Mouse (Mus musculus) telencephalon, adult 2 months (tissue): Measurements from ENCODE around the gene Abhd16b.
A peak's percentile ranks its signal among the peaks of the same experiment; 100 is the strongest.
"Not testable (repeated sequence)": the region's sequence is repeated elsewhere in the genome, so short reads cannot be mapped to it uniquely, and the experiment has no call there.

Experiments
- DNase-seq: peaks from one replicate; pipeline ENCODE4 v3.0.0-alpha.2; 2011; ENCODE audit warnings: low read depth, low spot score

Gene Abhd16b

GRCm38 (mm10) chr2:181487338-181488277 is 5.4 kb upstream of the Abhd16b start:
- DNase-seq, result no peak

DNA sequence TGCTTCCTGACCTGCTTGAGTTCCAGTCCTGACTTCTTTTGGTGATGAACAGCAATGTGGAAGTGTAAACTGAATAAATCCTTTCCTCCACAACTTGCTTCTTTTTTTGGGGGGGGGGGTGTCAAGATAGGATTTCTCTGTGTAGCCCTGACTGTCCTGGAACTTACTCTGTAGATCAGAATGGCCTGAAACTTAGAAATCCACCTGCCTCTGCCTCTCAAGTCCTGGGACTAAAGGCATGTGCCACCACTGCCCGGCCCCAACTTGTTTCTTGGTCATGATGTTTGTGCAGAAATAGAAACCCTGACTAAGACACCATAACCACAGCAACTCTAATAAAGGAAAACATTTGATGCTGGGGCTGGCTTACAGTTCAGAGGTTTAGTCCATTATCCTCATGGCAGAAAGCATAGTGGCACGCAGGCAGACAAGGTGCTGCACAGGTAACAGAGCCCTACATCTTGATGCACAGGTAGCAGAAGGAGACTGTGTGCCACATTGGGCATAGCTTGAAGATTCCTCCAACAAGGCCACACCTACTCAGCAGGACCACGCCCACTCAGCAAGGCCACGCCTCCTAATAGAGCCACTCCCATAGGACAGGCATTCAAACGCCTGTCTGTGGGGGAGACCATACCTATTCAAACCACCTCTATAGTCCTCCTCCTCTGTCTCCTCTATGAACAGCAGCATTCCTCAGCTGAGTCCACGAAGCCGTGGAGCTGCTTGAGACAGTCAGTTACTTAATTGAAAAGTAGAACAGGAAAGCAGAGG is 1.4 kb upstream of the Abhd16b start:
- DNase-seq, result no peak

- no peak for DNase-seq
Measured at GRCm38 (mm10) chr2:181492206-181492605, 800 bp upstream of the Abhd16b start.

DNA sequence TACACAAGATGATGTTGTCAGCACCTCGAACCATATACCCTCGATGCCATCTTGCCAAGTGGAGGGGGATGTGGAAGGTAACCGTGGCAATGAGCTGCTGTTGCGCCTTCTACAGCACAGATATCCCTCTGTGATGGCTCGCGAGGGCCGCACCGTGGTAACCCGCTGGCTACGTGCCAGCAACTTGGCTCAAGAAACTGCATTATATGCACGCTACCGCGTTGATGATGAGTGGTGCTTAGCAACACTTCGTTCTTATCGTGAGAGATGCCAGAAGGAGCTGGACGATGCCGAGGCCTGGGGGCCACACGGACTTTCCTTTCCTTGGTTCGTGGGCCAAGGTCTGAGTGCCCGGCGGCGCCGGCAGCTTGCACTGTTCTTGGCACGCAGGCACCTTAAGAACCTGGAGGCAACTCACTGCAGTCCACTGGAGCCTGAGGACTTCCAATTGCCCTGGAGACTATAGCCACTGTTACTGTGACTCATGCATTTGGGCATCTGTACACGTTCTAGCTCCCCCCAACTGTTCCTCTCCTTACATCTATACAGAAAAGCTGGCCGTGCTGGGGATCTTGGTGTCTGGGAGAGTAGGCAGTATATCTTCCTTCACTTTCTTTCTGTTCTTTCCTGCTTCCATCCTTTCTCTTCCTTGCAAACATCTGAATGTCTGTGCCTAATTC is 1.4 kb downstream of the Abhd16b start:
- no peak for DNase-seq

- not testable (repeated sequence) for DNase-seq
Measured at GRCm38 (mm10) chr2:181495845-181496244, 2.8 kb downstream of the Abhd16b start.

DNA sequence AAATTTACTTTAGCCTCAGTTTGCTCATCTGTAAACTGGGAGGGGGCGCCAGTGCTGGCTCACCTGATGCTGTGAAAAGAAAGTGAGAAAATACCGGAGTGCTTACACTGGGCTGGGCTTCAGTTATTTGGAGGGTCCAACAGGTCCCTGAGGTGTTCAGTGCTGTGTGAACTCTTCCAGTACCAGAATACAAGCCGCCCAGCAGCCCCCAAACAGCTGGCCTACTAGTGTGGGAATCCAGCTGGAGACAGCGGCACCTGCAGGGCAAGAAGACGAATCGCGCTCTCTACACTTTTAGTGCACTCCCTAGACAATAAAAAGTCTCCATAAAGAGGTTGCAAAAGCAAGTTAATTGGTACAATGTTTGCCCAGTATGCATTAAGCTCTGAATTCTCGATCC is 3.3 kb downstream of the Abhd16b start:
- DNase-seq, result peak; percentile 29

DNA sequence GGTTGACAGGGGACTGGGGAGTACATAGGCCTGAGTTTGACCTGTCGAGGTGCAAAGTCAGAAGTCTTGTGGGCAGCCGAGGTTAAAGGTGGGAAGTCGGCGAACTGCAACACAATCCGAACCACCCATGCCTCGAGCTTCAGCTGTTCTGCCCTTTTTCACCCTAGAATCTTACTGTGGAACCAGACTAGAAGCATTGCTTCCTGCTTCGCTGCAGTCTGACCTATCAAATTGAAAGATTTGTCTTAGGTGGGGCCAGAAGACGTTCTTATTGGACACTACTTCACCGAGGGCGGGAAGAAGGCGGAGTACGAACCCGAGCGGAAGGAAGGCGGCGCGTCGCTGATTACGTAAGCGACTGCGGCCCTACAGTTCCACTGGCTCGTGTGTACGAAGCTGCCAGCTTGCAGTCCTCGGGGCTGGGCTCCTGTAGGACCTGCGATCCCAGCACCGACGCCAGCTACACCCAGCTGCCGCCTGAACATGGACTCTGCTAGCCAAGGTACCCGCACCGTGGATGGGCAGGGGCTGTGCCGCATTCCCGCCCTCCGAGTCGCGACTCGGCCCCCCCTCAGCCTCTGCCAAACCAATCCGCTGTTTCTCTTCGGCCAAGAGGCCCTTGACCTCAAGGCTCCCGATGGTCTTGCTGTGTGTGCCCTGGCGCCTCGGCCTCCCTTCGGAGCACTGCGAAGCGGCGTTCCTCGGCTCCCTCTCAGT is 4.0 kb downstream of the Abhd16b start, which contains the start of gene Tpd52l2:
TSS of gene Tpd52l2 (plus strand) at position 312 of the 717 bp plus-strand sequence.
- peak; percentile 98 for DNase-seq

GRCm38 (mm10) chr2:181497548-181497875 is 4.5 kb downstream of the Abhd16b start:
- no peak for DNase-seq

DNA sequence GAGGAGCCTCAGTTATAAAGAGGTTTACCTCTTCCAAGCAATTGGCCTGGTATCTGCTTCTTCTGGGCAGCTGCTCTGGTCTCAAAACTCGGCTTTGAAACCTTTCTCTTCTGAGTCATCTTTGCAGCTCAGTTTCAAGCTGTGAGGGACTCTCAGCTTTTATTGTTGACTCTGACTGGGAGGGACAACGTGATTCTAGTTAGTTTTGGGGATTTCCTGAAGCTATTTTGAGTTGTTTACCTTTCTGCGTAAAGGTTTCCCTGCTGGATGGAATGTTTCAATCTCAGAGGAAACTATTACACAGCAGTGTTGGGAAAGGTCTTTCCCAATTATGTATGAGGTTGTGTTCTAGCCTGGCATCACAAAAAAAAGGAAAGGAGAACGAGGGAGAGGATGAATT is 5.6 kb downstream of the Abhd16b start:
- DNase-seq, result no peak

DNA sequence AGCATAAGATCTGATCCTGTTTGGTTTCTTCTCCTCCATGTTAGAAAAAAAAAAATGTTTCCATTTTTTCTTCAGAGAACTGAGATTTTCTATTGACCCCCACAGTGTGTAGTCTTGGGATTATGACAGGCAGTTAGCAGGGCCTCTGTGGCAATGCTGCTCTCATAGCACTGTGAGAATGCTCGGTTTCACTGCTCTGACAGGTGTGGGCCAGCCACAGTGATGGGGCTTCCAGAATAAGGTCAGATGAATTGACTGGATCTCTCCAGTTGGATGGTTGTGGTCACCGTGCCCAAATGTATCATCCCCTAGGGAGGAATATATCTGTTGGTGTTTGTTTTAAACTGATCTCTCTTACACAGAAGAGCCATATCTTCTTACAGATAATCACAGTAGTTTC is 16.2 kb downstream of the Abhd16b start:
- DNase-seq, result no peak

GRCm38 (mm10) chr2:181511231-181511630 is 18.2 kb downstream of the Abhd16b start:
- no peak for DNase-seq

- DNase-seq, result no peak
Measured at GRCm38 (mm10) chr2:181519201-181519600, 26.2 kb downstream of the Abhd16b start.

- peak; percentile 97 for DNase-seq
Measured at GRCm38 (mm10) chr2:181520118-181520935, 27.3 kb downstream of the Abhd16b start, which contains the start of gene Dnajc5. Gene Dnajc5 (plus strand): TSS chr2:181520485.

GRCm38 (mm10) chr2:181520936-181521227 is 27.9 kb downstream of the Abhd16b start:
- no peak for DNase-seq

GRCm38 (mm10) chr2:181521491-181521890 is 28.5 kb downstream of the Abhd16b start:
- no peak for DNase-seq

- no peak for DNase-seq
Measured at GRCm38 (mm10) chr2:181522811-181523210, 29.8 kb downstream of the Abhd16b start.

- DNase-seq, result no peak
Measured at GRCm38 (mm10) chr2:181525526-181525925, 32.5 kb downstream of the Abhd16b start.

DNA sequence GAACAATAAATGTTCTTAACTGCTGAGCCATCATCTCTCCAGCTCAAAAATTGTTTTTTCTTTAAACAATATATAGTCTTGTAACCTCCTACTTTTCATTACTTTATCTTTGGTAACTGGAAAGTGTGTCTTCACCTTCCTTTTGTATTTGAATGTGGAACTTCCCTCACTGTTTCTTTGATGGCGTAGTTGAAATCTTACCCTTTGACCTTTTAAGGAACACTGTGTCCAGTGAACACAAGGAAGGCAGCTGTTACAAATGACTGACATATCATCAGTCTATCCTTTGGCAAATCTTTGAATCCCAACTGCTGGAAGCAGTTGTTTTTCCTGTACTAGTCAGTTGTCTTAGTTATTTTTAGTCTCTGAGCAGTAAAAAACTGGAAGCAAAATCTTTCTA is 36.1 kb downstream of the Abhd16b start:
- no peak for DNase-seq

DNA sequence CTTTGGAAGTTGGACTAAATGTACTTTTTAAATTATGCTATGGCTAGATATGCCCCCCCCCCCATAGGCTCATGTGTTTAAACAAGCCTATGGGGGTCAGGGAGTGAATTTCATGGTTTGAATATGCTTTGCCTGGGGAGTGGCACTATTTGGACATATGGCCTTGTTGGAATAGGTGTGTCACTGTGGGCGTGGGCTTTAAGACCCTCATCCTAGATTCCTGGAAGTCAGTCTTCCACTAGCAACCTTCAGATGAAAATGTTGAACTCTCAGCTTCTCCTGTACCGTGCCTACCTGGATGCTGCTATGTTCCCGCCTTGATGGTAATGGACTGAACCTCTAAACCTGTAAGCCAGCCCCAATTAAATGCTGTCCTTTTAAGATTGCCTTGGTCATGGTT is 39.6 kb downstream of the Abhd16b start:
- DNase-seq, result no peak

- no peak for DNase-seq
Measured at GRCm38 (mm10) chr2:181536410-181536809, 43.4 kb downstream of the Abhd16b start.
